Mouse (Mus musculus) lung, postnatal 0 days (tissue): ENCODE results near the gene Sorcs3.

Source experiments
- CTCF ChIP-seq: IDR thresholded peaks from 2 replicates; pipeline ENCODE4 v1.5.1; 2016; ENCODE audit warnings: antibody characterized with exemption, mild to moderate bottlenecking
- EP300 ChIP-seq: IDR thresholded peaks from 2 replicates; pipeline ENCODE4 v1.6.1; 2016; ENCODE audit warnings: antibody characterized with exemption, mild to moderate bottlenecking, control low read depth

GRCm38 (mm10) chr19:48533582-48533981, 327.8 kb downstream of the Sorcs3 start:
- TF ChIP-seq CTCF (no peak), EP300 (no peak)
